Mouse (Mus musculus): ENCODE results near the gene Spr.
"Not testable (repeated sequence)": the region's sequence is repeated elsewhere in the genome, so short reads cannot be mapped to it uniquely, and the experiment has no call there.

Gene Spr

DNA sequence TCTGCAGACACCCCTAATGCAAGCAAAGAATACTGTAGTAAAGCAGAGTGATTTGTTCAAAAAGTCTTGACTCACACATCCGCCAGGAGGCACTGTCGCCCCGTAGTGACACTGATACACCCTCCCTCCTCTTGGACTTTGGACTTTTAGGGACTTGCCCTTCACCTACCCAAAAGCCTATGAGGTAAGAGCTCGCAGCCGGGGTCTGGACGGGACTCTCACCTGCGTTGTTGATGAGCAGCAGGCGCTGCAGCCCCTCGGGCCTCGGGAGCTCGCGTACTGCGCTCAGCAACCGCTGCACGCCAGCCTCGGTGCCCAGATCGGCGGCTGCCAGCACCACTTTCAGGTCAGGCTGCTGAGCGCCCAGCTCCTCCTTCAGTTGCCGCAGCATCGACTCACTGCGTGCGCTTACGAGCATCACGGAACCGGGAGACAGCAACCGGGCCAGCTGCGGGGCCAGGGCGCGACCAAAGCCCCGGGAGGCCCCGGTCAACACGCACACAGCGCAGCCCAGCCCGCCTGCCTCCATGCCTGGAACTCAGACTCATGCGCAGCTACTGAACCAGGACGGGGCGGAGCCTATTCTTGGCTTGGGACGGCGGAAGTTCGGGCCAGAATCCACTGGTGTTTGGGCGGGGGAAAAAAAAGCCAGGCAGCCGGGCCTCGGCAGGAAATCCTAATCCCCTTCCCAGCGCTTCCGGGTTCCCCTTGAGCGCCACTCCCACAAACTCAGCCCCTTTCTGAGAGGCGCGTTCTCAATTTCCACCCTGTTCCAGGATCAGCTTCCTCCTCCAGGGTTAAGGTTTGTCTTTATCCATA is at the start of gene Spr:
Spr (minus strand) TSS at position 550 of the 819 bp plus-strand sequence.
- peak; percentile 88 for DNase-seq (ENCODE audit: low read depth, low spot score)

DNA sequence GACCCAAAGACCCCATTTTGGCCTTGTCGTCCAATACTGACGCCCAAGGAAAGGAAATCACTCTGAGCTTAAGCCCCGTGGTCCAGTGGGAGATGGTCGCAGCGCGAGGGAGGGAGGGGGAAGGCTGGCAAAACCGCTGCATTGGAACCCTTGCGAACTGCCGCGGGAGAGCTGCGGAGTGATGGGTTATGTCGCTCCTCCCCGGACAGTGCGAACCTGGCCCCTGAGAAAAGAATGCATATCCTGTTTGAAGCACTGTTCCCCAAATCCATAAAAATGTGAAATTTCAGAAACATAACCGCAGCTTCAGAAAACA is 49.1 kb upstream of the Spr start:
- no peak for DNase-seq (ENCODE audit: low read depth, low spot score)

DNA sequence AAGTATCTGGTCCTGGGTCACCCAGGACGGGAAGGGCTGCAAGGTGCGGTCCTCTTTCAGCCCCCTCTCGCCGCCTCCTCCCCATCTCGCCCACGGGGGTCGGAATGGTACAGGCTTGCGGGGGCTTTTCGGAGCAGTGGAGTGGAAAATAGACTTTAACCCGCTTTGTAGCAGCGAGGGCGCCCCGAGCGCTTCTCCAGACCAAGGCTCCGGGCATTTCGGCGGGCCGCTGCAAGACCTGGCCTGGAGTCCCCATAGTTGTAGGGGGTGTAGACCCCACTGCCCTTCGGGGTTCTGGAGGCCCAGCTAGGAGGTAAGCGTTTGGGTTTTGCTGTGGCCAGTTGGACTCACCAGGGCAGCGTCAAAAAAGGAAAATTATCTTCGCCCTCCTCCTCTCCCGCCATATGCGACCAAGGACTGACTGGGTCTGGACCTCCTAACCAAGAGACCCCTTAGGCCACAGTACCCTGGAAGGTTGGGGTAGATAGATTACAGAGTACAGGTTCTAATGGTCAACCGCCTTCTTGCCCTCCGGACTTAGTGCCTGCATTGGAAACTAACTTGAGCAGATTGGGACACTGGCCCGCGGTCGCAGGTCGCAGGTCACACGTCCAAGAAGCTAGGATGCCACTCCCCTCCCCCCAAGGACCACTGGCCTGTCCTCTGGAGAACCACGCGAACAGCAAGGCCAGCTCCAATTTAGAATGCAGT is 48.6 kb upstream of the Spr start:
- no peak for DNase-seq (ENCODE audit: low read depth, low spot score)

GRCm38 (mm10) chr6:85183951-85184350 is 46.4 kb upstream of the Spr start:
- DNase-seq (ENCODE audit: low read depth, low spot score), result no peak

DNA sequence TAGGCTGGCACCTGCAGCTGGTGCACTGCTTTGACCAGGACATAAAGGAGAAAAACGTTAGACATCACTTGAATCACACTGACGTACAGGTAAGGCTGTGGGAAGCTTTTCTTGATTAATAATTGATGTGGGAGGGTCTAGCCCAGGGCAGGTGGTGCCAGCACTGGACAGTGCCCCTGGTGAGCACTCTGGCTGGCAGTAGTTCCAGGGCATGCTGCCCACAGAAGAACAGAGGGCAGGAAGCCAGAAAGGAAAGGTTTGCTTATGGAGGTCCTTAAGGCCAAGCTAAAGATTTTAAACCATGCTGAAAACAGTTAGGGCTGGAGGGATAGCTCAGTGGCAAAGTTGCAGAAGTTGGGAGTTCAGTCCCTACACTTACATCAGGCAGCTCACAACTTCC is 42.5 kb upstream of the Spr start:
- no peak for DNase-seq (ENCODE audit: low read depth, low spot score)

GRCm38 (mm10) chr6:85179569-85179968 is 42.0 kb upstream of the Spr start:
- no peak for DNase-seq (ENCODE audit: low read depth, low spot score)

- DNase-seq (ENCODE audit: low read depth, low spot score), result no peak
These were observed 27.9 kb upstream of the Spr start for GRCm38 (mm10) chr6:85165440-85165921.

DNA sequence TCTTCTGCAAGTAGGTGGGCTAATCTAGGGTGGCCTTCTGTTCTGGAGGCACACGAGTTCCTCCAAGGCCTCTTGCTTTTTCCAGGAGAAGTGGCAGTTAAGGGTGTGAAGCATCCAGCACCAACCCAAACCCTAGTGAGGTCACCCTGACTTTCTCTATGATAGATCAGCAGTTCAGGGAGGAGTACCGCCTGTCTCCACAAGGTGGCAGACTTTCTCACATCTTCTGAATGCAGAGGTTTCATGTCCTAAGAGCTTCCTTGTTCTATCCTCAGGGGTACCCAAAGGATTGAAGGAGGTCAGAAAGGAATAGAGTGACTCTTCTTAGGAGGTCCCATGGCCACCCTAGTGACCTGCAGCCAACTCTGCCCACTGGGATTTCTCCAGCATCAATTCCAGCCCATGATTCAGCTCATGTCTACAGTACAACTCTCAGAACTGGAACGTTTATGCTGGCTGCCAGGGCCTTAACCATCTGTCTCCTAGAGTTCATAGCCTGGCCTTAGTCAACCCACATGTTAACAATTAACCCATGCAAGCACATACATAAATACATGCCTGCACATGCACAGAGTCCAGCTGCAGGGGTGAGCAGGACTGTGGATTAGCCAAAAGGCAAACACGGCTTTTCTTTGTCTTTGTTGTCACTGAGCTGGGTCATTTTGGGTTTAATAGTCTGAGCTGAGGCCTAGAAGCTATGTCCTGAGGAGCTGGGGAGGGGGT is 22.8 kb upstream of the Spr start:
- peak; percentile 84 for DNase-seq (ENCODE audit: low read depth, low spot score)

DNA sequence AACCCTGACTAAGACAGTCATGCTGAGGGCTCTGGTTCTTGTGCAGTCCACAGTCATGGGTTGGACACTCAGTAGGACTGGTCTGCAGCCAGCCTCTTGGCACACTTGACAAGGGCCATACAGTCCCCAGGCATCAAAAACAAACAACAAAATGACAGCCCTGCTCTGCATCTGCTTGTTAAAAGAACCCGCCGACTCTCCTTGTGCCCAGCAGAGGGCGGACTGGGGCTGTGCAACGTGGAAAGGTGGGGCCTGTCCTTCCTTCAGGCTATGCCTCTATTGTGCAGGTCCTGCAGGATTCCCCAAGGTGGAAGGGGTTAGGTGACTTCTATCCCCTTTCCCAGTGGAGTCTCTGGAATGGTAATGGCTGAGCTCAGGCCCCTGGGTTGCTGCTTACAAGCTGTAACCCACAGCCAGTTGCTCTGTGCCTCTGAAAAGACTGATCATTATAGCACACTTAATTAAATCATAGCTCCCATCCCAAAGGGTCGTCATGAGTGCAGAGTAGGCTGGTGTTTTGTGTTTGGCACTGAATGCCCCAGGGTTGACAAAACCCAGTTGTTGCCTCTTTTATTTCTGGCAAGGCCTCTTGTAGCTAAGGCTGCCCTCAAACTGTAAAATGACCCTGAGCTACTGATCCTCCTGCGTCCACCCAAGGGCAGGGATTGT is 21.7 kb upstream of the Spr start:
- peak; percentile 64 for DNase-seq (ENCODE audit: low read depth, low spot score)

- DNase-seq (ENCODE audit: low read depth, low spot score), result not testable (repeated sequence)
These were observed 20.7 kb upstream of the Spr start for GRCm38 (mm10) chr6:85158040-85158804.

- not testable (repeated sequence) for DNase-seq (ENCODE audit: low read depth, low spot score)
These were observed 19.0 kb upstream of the Spr start for GRCm38 (mm10) chr6:85156551-85156950.

- peak; percentile 65 for DNase-seq (ENCODE audit: low read depth, low spot score)
These were observed 17.4 kb upstream of the Spr start for GRCm38 (mm10) chr6:85154861-85155528.

DNA sequence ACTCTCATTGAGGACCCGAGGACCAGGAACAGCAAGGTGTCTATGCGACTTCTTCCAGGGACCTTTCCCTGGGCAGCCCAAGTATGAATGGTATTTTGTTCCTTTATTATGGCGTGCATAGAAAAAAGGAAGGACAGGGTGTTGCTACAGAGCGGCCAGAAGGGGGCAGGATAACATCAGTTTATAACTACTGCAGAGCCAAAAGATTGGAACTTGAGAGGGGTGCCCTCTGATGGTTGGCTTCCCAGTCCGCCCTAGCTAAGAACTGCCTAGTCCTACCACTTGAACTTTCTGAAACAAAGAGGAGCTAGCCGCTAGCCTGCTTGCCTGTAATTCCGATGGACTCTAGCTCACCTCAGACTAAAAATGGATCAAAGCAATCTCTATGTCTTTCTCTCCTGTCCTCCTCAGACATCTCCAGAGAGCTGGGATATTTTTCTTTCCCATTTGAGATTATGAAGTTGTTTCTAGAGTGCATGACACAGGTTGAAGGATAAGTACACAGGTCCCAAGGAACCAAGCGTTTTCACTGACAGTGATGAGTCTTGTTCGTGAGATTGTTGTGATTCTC is 16.5 kb upstream of the Spr start:
- DNase-seq (ENCODE audit: low read depth, low spot score), result peak; percentile 89

GRCm38 (mm10) chr6:85150386-85150785 is 12.8 kb upstream of the Spr start:
- DNase-seq (ENCODE audit: low read depth, low spot score), result no peak

GRCm38 (mm10) chr6:85147636-85148035 is 10.1 kb upstream of the Spr start:
- no peak for DNase-seq (ENCODE audit: low read depth, low spot score)

DNA sequence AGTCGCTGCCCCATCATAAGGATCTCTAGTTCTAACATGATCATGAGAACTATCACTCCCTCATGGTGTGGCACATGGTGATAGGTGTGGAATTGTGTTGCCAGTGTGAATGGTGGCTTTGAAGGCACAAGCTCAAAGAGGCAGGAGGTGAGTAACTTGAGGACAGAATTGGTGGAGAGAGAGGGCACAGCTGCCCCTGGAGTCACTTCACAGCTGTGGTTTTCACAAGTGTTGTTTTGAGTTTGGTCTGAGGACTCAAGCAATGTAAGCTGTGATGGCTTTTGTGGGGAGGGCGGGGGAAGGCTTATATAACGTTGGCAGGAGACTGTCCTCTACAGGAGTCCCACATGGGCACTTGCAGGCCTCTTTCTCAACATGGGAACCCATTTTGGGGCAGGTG is 6.9 kb upstream of the Spr start:
- DNase-seq (ENCODE audit: low read depth, low spot score), result no peak

DNA sequence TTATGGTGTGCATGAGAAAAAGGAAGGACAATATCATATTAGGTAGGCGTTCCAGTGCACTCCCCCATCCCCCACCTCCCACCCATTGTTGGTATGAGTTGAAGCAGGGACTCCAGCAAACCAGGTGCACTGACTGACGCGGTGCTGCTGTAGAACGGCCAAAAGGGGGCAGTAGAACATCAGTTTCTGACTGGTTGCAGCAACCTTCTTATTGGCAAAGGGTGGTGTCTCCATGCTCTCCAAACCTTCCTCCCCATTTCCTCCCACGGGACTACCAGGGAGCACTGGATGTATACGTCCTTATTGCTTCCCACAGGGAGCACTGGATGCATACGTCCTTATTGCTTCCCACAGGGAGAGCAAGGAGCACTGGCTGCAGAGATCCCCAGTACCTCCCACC is 3.4 kb upstream of the Spr start:
- DNase-seq (ENCODE audit: low read depth, low spot score), result peak; percentile 43

- no peak for DNase-seq (ENCODE audit: low read depth, low spot score)
These were observed 2.0 kb upstream of the Spr start for GRCm38 (mm10) chr6:85139534-85139933.

DNA sequence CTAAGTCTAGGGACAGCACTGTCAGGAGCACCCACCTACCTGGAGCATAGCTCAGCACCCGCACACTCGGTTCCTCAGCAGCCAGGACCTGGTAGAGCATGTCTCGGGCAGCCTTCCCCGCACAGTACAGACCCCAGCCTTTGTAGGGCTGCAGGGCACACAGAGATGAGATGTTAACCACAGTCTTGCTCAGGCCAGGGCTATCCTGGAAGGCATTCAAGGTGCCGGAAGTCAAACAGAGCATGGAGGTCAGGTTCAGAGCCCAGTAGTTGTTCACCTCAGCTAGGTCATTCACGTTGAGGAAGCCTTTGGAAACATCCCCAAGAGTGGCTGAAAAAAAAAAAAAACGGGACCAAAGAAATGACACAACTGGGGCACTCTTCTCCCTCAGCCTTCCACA is 782 bp downstream of the Spr start:
- not testable (repeated sequence) for DNase-seq (ENCODE audit: low read depth, low spot score)

- DNase-seq (ENCODE audit: low read depth, low spot score), result not testable (repeated sequence)
These were observed 4.8 kb downstream of the Spr start for GRCm38 (mm10) chr6:85132794-85133193.
